Mouse (Mus musculus): ENCODE measurements at regions not wholly inside any gene's neighbourhood (a gene's known extent, or its start where the extent isn't known, plus 50 kb on each side); places are given as distances from the start of the nearest gene placed in this dataset.

DNA sequence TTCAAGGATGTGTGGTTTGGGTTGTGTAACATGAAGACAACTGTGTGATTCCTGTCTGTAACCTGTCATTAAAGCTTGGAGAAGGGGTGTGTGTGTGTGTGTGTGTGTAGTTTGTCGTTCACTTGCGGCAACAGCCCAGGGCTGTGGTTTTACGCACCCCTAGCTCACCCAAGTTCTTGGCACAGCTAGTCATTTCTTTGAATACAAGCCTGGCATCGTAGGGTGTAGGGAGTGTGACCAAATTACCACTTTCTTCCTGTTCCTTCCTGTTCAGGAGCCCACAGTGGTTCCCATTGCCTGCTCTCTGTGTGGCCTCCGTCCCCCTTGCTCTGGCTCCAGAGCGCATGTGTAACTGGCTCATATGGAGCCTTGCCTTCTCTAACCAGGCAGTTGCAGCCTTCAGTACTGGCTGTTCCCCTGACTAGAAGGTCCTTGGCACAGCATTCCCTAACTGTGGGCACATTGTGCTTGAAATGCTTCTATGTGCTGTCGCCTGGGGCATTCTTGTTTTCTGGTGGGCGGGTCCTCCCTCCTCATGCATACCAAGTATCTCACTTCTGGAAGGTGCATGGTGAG lies 167.4 kb upstream of the Ubr2 start:
- DNase-seq (ENCODE audit: low read depth) = no peak

DNA sequence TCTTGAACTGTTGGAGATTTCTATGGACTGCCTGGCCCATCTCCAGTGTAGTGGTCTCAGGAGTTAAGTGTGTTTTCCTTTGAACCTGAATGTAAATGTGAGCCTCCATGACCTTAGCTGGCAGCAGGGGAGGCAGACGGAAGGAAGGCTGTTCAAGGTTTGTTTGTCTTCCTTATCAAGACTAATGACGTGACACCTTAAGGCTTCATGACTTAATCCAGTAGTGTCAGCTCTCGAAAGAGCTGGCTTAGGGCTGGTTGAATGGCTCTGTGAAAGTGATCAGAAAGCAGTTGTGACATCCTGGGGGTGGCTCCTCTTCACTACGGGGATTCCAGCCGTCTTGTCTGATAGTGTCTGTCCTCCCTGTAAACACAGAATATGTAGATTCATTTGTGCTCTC lies 166.0 kb upstream of the Ubr2 start:
- DNase-seq (ENCODE audit: low read depth) = no peak

DNA sequence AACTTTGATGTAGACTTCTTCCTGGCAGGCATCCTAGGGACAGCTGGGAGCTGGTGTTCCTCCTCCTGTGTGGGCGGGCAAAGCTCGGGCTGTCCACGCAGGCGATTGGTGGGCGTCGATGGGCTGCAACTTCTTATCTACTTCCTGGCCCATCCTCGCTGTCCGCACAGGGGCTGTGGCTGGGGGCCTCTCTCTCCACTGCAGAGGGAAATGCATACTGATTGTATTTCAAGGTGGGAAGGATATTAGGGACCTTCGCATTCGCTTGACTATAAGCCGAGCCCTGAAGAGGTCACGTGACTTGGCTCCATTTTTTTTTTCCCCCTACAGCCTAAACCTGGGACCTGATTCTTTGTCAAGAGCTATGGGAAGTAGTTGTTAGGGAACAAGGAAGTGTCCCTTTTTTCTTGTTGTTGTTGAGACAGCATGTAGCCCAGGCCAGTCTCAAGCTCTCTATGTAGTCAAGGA lies 164.4 kb upstream of the Ubr2 start:
- no peak for DNase-seq (ENCODE audit: low read depth)

DNA sequence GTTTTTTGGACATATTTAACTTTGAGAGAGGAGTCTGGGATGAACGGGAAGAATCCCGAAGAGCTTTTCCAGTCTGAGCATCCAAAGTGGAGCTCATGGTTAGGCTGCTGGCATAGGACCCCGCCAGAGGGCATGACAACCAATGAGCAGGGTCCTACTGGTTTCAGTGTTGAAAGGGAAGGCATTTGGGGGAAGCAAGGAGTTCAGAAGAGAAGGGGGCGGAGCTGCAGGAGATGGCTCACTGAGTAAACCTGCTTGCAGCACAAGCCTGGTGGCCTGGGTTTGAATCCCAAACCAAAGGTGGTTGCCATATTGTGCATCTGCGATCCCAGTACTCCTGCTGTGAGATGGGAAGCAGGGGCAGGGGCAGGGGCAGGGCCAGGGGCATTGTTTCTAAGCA lies 161.4 kb upstream of the Ubr2 start:
- DNase-seq (ENCODE audit: low read depth) = no peak

DNA sequence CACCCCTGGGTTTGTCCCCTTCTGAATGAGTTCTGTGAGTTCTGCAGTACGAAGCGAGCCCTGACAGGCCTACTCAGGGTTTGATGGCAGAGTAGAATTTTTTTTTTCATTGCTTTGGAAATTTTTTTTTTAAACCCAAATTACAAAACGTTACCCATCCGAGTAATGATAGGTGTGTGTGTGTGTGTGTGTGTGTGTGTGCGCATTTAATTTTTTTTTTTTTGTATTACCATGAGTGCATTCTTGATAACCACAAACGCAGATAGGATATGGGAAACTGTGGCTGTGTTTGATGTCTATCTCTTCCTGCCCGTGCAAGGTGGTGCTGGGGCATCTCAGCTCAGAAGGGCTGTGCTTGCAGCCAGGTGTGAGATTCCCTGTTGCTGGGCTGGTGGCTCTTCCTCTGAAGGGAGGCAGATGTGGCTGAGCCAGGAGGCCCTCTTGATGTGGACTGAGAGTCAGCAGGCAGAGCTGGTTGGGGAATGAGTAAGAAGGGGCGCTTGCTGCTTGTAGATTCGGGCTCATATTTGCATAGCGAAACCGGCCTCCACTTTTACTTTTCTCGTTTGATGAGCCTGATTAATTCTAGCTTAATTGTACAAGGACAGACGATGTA lies 160.7 kb upstream of the Ubr2 start:
- DNase-seq (ENCODE audit: low read depth) = no peak

DNA sequence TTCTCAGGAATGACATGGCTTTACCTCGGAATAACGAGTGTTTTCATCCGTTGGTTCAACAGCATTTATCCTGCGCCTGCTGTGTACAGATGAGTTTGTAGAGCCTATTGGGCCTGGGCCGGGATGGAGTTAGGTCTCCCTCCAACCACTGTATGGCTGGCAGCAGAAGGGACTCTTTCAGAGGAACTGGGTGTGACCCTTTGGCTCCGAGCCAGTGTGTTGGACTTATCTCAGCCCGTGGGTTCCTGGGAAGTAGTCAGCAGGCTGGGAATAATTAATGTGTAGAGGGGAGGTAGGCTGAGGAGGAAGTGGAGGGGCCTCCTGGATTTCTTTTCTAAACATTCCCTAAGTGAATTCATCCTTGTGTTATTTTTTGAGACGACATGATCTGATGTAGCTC lies 157.7 kb upstream of the Ubr2 start:
- DNase-seq (ENCODE audit: low read depth) = no peak

DNA sequence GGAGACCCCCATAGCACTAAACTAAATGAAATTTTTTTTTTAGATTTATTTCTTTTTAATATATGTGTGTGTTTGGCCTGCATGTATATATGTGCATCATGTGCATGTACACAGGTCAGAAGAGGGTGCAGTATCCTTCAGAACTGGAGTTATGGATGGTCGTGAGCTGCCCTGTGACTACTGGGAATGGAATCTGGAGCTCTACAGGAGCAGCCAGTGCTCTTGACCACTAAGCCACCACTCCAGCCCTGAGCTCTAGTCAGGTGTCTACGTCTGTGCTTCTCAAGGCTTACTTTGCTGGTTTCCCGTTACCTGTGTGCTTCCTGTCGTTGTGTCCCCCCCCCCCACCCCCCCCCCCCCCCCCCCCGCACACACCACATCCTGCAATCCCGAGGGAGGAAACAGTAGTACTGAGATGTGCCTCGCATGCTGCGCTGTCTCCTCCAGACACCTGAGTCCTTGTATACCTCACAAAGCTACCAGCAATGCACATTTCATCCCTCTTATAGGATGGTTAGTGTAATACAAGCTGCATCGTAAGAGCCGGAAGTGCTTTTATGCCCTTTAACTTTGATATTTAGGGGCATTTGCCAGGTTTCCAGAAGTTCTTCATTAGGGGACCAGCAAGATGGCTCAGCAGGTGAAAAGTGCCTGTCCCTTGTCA lies 153.5 kb upstream of the Ubr2 start:
- DNase-seq (ENCODE audit: low read depth) = no peak

DNA sequence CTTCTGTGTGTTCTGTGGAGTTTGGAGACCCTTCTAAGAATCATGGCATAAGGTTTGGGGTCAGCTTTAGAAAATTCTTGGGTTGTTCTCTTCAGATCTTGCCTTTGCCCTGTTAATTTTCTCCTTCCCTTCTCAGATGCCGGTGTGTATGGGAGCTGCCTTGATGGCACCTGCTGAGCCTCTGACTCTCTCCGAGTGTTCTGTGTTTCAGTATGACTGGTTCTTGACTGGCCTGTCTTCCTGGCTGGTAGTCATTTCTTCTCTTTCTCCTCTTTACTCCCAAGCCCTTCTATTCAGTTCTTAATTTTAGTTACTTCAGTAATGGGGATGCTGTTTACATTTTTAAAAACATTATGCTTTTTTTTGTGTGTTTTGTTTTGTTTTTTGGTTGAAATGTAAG lies 152.1 kb upstream of the Ubr2 start:
- no peak for DNase-seq (ENCODE audit: low read depth)

DNA sequence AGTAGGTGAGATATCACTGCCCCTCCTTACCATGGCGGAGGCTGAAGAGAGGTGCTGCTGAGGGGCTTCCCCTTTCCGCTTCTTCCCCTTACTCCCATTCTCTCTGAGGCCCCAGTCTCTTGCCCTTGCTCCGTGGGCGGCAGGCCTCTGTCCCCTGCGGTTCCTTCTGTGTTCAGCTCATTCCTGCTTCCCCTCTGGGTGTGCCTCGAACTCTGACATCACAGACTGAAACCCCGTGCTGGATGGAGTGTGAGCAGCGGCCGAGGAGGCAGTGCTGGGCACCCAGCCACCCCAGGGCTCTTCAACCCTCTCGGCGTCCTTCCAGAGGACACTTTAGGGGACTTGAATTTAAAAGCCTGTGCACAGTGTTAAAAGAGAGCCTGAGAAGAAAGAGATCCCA lies 145.9 kb upstream of the Ubr2 start:
- DNase-seq (ENCODE audit: low read depth) = no peak

DNA sequence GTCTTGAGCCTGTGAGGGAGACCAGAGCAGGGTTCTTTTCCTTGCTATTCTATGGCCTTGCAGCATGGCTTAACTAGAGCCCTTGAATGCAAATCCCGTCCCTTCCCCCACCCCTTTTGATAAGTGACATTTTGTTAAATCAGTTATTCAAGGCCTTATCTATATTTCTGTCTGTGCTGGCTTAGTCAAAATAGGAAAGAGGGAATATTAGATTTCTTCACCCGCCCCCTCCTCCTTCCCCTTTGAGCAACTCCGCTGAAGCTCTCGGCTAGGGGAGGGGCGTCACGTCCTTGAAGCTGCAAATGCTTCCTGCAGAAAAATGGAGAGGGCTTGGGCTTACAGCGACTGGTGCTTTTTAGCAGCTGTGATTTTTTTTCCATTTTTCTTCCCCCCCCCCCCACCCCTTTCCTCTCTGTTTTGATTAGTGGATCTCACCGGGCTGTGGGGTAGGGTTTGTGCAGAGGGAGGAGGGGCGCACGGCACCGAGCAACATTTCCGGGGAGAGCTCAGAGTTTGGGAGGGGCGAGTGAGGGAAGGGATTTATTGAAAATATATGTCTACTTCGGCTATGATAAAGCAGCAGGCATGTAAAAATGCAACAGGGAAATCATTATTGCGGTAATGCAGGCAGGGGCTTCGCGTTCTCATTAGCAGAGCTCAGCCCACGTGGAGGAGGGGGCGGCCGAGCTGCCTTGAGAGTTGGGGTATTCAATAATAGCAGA lies 141.4 kb upstream of the Ubr2 start:
- no peak for DNase-seq (ENCODE audit: low read depth)

DNA sequence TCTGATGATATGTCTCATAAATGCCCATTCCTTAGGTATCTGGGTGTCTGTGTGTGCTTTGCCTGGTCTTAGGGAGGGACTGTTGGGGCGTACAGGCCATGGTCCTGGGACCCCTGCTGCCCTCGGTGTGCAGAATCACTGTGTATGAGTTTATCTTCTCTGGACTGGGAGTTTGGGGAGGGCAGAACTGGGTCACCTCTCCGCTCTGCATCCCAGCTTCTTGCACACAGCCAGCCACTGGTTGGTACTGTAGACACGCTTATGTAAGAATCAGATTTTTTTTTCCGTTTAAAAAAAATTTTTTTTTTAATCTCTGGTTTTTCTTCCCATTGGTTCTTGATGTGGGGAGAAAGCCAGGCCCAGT lies 140.8 kb upstream of the Ubr2 start:
- no peak for DNase-seq (ENCODE audit: low read depth)

DNA sequence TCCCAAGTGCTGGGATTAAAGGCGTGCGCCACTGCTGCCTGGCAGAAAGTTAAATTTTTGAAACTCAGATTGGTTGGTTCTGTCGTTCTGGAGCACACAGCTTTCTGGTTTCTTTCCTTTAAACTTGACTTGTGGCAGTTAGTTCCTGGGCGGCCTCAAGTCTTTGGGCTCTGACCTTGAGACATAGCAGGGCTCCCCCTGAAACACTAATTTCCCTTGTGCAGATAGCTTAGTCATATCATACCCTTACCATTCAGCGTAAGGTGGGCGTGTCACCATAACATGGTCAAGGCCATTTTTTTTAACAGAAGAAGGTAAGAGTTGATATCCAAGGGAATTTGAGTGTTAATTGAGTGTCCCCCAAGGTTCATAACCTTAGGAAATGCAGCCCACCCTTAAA lies 140.3 kb upstream of the Ubr2 start:
- DNase-seq (ENCODE audit: low read depth) = no peak

DNA sequence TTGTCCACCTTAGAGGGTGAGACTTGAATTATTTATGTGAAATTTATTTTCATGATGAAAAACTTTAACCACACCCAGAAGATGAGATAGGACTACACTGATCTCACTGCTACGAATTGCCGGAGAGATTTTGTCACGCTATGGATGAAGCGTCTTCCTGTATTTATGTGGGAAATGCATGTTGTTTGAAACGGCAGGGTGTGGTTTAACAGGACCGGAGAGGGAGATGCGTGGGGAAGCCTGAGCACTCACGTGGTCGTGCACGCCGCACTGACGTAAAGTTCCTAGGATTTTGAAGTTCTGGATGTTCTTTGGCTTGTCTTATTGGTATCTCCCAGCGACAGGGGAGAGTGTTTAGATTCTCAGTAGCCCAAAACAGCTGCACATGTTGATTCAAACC lies 139.3 kb upstream of the Ubr2 start:
- DNase-seq (ENCODE audit: low read depth) = no peak

DNA sequence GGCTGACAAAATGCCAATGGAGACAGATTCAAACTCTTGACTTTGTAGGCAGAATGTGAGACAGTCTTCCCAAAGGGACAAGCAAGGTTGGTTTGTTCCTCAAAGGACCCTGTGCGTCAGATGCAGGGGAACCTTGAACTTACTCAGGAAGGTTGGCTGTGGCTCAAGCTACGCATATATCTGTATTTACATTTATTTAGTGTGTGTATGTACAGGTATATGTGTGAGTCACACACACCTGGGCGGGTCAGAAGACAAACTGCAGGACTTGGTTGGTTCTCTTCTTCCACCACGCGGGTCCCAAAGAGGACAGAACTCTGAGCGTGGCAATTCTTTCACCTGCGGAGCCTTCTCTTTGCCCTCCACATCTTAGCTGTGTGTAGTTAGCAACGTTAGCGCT lies 138.8 kb upstream of the Ubr2 start:
- no peak for DNase-seq (ENCODE audit: low read depth)

DNA sequence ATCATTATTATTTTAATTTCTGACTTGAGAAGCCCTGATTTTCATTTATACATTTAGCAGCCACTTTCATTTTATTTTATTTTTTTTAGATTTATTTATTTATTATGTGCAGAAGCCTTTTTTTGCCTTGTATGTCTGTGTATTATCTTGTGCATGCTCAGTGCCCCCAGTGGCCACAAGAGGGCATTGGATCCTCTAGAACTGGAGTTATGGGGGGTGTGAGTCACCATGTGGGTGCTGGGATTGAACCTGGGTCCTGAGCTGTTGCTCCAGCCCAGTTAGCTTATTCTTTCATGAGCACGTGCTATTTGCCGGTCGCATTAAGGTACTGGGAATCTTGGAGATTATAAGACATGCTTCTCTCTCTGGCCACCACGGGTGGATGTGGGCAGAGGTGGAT lies 136.3 kb upstream of the Ubr2 start:
- DNase-seq (ENCODE audit: low read depth) = no peak

DNA sequence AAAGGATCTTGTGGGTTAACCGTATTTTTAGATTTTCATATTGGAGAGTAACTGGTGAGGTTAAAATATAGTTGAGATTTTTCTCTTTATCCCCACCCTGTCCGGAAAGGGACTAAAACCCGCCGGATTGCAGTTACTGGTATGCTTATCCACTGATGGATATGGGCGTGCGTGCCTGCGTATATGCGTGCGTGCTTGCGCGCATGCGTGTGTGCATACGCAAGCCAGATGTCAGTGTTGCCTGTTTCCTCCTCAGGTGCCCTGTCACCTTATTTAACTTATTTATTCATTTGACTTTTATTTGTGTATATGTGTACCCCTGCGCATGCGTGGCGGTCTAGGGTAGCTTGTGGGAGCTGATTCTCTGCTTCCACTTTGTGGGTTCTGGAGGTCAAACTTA lies 135.2 kb upstream of the Ubr2 start:
- no peak for DNase-seq (ENCODE audit: low read depth)

DNA sequence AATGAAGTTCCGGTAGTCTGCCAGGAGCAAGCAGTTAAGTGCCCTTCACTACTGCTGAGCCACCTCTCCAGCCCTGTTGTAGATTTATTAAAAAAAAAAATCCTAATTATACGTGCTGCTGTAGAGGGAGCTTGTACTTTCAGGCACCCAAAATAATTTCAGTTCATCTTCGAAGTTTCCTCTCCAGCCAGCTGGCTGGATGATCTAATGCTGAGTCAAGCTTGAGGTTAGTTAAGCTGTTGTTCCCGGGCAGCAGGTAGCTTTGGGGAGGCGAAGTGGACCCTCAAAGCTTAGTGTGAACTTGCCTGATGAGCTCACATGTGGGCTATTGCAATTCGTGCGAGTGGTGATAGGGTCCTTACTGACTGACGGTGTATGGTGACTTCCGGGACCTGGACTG lies 134.6 kb upstream of the Ubr2 start:
- DNase-seq (ENCODE audit: low read depth) = no peak

DNA sequence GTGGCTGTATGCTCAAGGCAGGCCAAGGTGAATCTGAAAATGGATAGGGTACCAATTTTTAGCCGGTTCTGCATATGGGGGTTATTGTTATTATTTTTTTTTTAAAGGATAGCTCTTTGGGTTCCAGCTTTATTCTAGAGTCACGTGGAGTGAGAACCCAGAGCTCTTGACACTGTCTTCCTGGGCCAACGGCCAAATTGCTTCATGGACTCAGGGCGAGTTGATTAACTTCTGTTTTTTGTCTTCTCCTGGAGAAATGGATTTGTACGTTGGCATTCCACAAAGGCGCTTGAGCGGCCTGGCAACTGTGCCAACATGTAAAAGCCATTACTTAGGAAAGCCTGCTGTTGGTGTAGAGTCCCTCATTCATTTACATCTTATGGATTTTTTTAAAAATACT lies 134.1 kb upstream of the Ubr2 start:
- no peak for DNase-seq (ENCODE audit: low read depth)

DNA sequence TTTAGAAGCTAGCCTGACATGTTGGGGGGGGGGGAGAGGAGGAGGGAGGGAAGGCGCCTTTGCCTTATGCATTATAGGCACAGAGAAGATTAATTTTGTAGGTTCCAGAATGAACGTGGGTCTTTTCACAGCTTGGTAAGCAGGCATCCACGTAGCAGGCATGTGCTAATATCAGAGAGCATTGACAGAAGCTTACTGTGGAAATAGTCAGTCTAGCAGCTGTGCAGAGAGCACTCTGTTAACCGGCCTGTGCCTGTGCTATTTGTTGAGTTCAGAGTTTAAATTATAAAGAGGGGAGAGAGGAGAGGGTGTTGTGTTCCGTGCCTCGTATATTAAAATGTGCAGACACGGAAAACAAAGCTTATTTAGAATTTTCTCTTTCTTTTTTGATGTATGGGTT lies 133.5 kb upstream of the Ubr2 start:
- DNase-seq (ENCODE audit: low read depth) = no peak

DNA sequence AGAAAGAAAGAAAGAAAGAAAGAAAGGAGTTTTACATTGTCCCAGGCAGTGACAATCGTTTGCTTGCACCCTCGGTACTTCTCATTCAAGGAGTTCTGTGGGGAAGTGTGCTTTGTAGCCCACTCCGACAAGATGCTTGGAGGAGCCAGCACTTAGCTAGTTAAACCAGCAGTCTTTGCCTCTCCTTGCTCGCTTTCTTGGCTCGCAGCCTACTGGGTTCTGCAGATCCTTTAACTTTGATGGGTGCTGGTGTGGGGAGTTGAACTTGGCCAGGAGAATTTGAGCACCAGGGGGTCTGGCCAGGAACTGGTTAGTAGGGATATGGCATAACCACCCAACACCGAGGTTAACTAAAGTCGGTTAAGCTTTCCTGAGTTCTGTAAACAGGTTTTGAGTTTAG lies 132.5 kb upstream of the Ubr2 start:
- no peak for DNase-seq (ENCODE audit: low read depth)

DNA sequence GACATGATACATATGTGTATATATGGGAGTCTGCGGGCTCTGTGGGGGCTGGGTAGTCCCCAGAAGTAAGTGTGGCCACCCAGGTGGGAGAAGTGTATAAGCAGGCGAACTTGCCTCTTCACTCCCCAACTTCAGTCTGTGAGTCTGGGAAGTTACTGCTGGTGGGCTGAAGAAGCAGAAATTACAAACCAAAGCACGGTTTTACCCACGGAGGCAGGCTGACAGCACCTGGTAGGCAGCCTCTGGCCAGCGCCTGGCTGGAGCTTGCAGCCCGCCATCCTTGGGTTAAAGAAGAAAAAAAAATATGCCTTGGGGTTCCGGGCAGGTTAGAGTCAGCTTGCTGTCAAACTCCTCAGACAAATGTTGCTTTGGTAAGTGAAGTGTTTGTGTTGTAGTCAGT lies 131.9 kb upstream of the Ubr2 start:
- no peak for DNase-seq (ENCODE audit: low read depth)

DNA sequence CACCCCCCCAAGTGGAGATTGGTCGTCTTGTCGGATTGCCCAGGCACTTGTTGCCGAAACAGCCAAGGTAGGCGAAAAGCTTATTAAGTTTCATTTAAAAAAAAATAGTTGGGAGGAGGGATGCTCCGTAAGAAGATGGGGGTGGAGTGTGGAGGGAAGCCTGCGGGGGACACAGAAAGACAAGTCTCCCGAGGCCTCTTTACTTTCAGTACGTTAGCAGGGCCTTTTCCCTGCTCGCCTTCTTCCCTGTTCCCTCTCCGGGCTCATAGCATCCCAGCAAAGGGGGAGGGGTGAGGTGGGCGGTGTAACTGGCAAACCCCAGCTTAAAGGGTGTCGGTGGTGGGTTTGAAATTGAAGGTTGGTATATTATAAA lies 131.5 kb upstream of the Ubr2 start:
- DNase-seq (ENCODE audit: low read depth) = no peak
